Mouse (Mus musculus): ENCODE measurements around the gene Otulin.

Gene Otulin

GRCm38 (mm10) chr15:27630601-27631383, at the start of gene Otulin:
TSS of gene Otulin (minus strand) at chr15:27630693.
- peak; percentile 99 for DNase-seq

- no peak for DNase-seq
Measured at GRCm38 (mm10) chr15:27678511-27678910, 48.0 kb upstream of the Otulin start.

GRCm38 (mm10) chr15:27677801-27678200, 47.3 kb upstream of the Otulin start:
- no peak for DNase-seq

- DNase-seq = no peak
Measured at GRCm38 (mm10) chr15:27676211-27676610, 45.7 kb upstream of the Otulin start.

GRCm38 (mm10) chr15:27675122-27675521, 44.6 kb upstream of the Otulin start:
- DNase-seq = no peak

GRCm38 (mm10) chr15:27674041-27674440, 43.5 kb upstream of the Otulin start:
- DNase-seq = no peak

GRCm38 (mm10) chr15:27673151-27673550, 42.7 kb upstream of the Otulin start:
- no peak for DNase-seq

- no peak for DNase-seq
Measured at GRCm38 (mm10) chr15:27672259-27672658, 41.8 kb upstream of the Otulin start.

GRCm38 (mm10) chr15:27671612-27672245, 41.2 kb upstream of the Otulin start:
- DNase-seq = no peak

GRCm38 (mm10) chr15:27670708-27671107, 40.2 kb upstream of the Otulin start:
- DNase-seq = no peak

- no peak for DNase-seq
Measured at GRCm38 (mm10) chr15:27669931-27670411, 39.5 kb upstream of the Otulin start.

GRCm38 (mm10) chr15:27669276-27669675, 38.8 kb upstream of the Otulin start:
- DNase-seq = peak; percentile 33

- no peak for DNase-seq
Measured at GRCm38 (mm10) chr15:27668557-27668956, 38.1 kb upstream of the Otulin start.

GRCm38 (mm10) chr15:27668001-27668461, 37.5 kb upstream of the Otulin start:
- no peak for DNase-seq

GRCm38 (mm10) chr15:27666911-27667539, 36.5 kb upstream of the Otulin start:
- no peak for DNase-seq

- DNase-seq = peak; percentile 43
Measured at GRCm38 (mm10) chr15:27665392-27665911, 35.0 kb upstream of the Otulin start.

- DNase-seq = no peak
Measured at GRCm38 (mm10) chr15:27664126-27664525, 33.6 kb upstream of the Otulin start.

- no peak for DNase-seq
Measured at GRCm38 (mm10) chr15:27662699-27663098, 32.2 kb upstream of the Otulin start.

- DNase-seq = no peak
Measured at GRCm38 (mm10) chr15:27661696-27662095, 31.2 kb upstream of the Otulin start.

GRCm38 (mm10) chr15:27659592-27660244, 29.2 kb upstream of the Otulin start:
- peak; percentile 95 for DNase-seq

- DNase-seq = no peak
Measured at GRCm38 (mm10) chr15:27659143-27659542, 28.6 kb upstream of the Otulin start.

- DNase-seq = no peak
Measured at GRCm38 (mm10) chr15:27658356-27658755, 27.9 kb upstream of the Otulin start.

GRCm38 (mm10) chr15:27657866-27658265, 27.4 kb upstream of the Otulin start:
- no peak for DNase-seq

Data from right cerebral cortex, postnatal 14 days (tissue).